Mouse (Mus musculus): ENCODE measurements around the gene Tnxb.
A peak's percentile ranks its signal among the peaks of the same experiment; 100 is the strongest.
"Not testable (repeated sequence)": the region's sequence is repeated elsewhere in the genome, so short reads cannot be mapped to it uniquely, and the experiment has no call there.

Tnxb gene

GRCm38 (mm10) chr17:34683686-34684220, 13.4 kb downstream of the Tnxb start:
- no peak for DNase-seq (ENCODE audit: low read depth, low spot score)

- no peak for DNase-seq (ENCODE audit: low read depth, low spot score)
These were observed 14.0 kb downstream of the Tnxb start for GRCm38 (mm10) chr17:34684253-34684893.

GRCm38 (mm10) chr17:34685120-34686110, 15.1 kb downstream of the Tnxb start:
- DNase-seq (ENCODE audit: low read depth, low spot score), result no peak

GRCm38 (mm10) chr17:34688889-34689288, 18.6 kb downstream of the Tnxb start:
- no peak for DNase-seq (ENCODE audit: low read depth, low spot score)

- DNase-seq (ENCODE audit: low read depth, low spot score), result no peak
These were observed 20.1 kb downstream of the Tnxb start for GRCm38 (mm10) chr17:34690458-34690857.

GRCm38 (mm10) chr17:34692906-34693305, 22.6 kb downstream of the Tnxb start:
- DNase-seq (ENCODE audit: low read depth, low spot score), result no peak

GRCm38 (mm10) chr17:34699575-34700408, 29.5 kb downstream of the Tnxb start:
- DNase-seq (ENCODE audit: low read depth, low spot score), result peak; percentile 34

- DNase-seq (ENCODE audit: low read depth, low spot score), result no peak
These were observed 30.3 kb downstream of the Tnxb start for GRCm38 (mm10) chr17:34700671-34701071.

- DNase-seq (ENCODE audit: low read depth, low spot score), result not testable (repeated sequence)
These were observed 36.1 kb downstream of the Tnxb start for GRCm38 (mm10) chr17:34706476-34706875.

GRCm38 (mm10) chr17:34712951-34713350, 42.6 kb downstream of the Tnxb start:
- DNase-seq (ENCODE audit: low read depth, low spot score), result no peak

GRCm38 (mm10) chr17:34714181-34714907, 44.0 kb downstream of the Tnxb start:
- DNase-seq (ENCODE audit: low read depth, low spot score), result not testable (repeated sequence)

GRCm38 (mm10) chr17:34714908-34715445, 44.6 kb downstream of the Tnxb start:
- DNase-seq (ENCODE audit: low read depth, low spot score), result not testable (repeated sequence)

GRCm38 (mm10) chr17:34715451-34715850, 45.1 kb downstream of the Tnxb start:
- DNase-seq (ENCODE audit: low read depth, low spot score), result not testable (repeated sequence)

GRCm38 (mm10) chr17:34716247-34716646, 45.9 kb downstream of the Tnxb start:
- no peak for DNase-seq (ENCODE audit: low read depth, low spot score)

- no peak for DNase-seq (ENCODE audit: low read depth, low spot score)
These were observed 47.1 kb downstream of the Tnxb start for GRCm38 (mm10) chr17:34717401-34717800.

- DNase-seq (ENCODE audit: low read depth, low spot score), result not testable (repeated sequence)
These were observed 49.6 kb downstream of the Tnxb start for GRCm38 (mm10) chr17:34719886-34720285.

- not testable (repeated sequence) for DNase-seq (ENCODE audit: low read depth, low spot score)
These were observed 51.9 kb downstream of the Tnxb start for GRCm38 (mm10) chr17:34722238-34722637.

GRCm38 (mm10) chr17:34723066-34723465, 52.7 kb downstream of the Tnxb start:
- no peak for DNase-seq (ENCODE audit: low read depth, low spot score)

- no peak for DNase-seq (ENCODE audit: low read depth, low spot score)
These were observed 57.6 kb downstream of the Tnxb start for GRCm38 (mm10) chr17:34727887-34728286.

- not testable (repeated sequence) for DNase-seq (ENCODE audit: low read depth, low spot score)
These were observed 58.8 kb downstream of the Tnxb start for GRCm38 (mm10) chr17:34729155-34729554.
